Mouse (Mus musculus) retina, embryonic 14.5 days (tissue): ENCODE measurements around the gene Exo1.

Source experiments
- DNase-seq: peaks from one replicate; pipeline ENCODE4 v3.0.0-alpha.2; 2015; ENCODE audit warnings: low spot score

The Exo1 gene

GRCm38 (mm10) chr1:175880453-175881296 lies at the start of gene Exo1:
Exo1 (plus strand) TSS chr1:175880581.
- DNase-seq, result peak; percentile 88

GRCm38 (mm10) chr1:175855515-175855914 lies 24.9 kb upstream of the Exo1 start:
- no peak for DNase-seq

GRCm38 (mm10) chr1:175867050-175867449 lies 13.3 kb upstream of the Exo1 start:
- DNase-seq, result no peak

GRCm38 (mm10) chr1:175867558-175867957 lies 12.8 kb upstream of the Exo1 start:
- peak; percentile 43 for DNase-seq

- DNase-seq, result no peak
Measured at GRCm38 (mm10) chr1:175870716-175871115, 9.7 kb upstream of the Exo1 start.

GRCm38 (mm10) chr1:175872028-175872816 lies 8.2 kb upstream of the Exo1 start:
- no peak for DNase-seq

GRCm38 (mm10) chr1:175883398-175883797 lies 3.0 kb downstream of the Exo1 start:
- DNase-seq, result no peak

GRCm38 (mm10) chr1:175893263-175893662 lies 12.9 kb downstream of the Exo1 start:
- no peak for DNase-seq

- DNase-seq, result no peak
Measured at GRCm38 (mm10) chr1:175893726-175894125, 13.3 kb downstream of the Exo1 start.

- DNase-seq, result no peak
Measured at GRCm38 (mm10) chr1:175911207-175911606, 30.8 kb downstream of the Exo1 start.

- DNase-seq, result no peak
Measured at GRCm38 (mm10) chr1:175912038-175912437, 31.7 kb downstream of the Exo1 start.

GRCm38 (mm10) chr1:175913728-175914303 lies 33.4 kb downstream of the Exo1 start:
- DNase-seq, result no peak

GRCm38 (mm10) chr1:175920029-175920428 lies 39.6 kb downstream of the Exo1 start, which contains the start of gene Gm38100:
Gm38100 (plus strand) TSS chr1:175920329.
- DNase-seq, result no peak

- DNase-seq, result no peak
Measured at GRCm38 (mm10) chr1:175921091-175921490, 40.7 kb downstream of the Exo1 start.

- peak; percentile 87 for DNase-seq
Measured at GRCm38 (mm10) chr1:175923848-175924787, 43.7 kb downstream of the Exo1 start.

- DNase-seq, result no peak
Measured at GRCm38 (mm10) chr1:175931391-175931790, 51.0 kb downstream of the Exo1 start.

- DNase-seq, result peak; percentile 96
Measured at GRCm38 (mm10) chr1:175936282-175936737, 55.9 kb downstream of the Exo1 start.

GRCm38 (mm10) chr1:175938731-175939130 lies 58.4 kb downstream of the Exo1 start:
- DNase-seq, result no peak

- DNase-seq, result no peak
Measured at GRCm38 (mm10) chr1:175943168-175943567, 62.8 kb downstream of the Exo1 start.

- DNase-seq, result no peak
Measured at GRCm38 (mm10) chr1:175946718-175947315, 66.4 kb downstream of the Exo1 start.

GRCm38 (mm10) chr1:175950421-175950820 lies 70.0 kb downstream of the Exo1 start:
- no peak for DNase-seq
